Mouse (Mus musculus) stomach, embryonic 14.5 days (tissue): ENCODE data around the gene Litaf. TPM values are rescaled to one million over a fixed set of nuclear protein-coding genes. Genes with fewer than 3 reads are reported as not detected.

Experiments used
- ATAC-seq: fragments of 200-750 bp; cut with Nextera tagmentation; 2 replicates; pipeline ENCODE4 v1.8.0; 2017; ENCODE audit warnings: low read depth, moderate TSS enrichment; ENCODE audit not compliant: insufficient number of reproducible peaks, insufficient read depth, low FRiP score
- H3K27ac ChIP-seq: fragments of 300-500 bp; sonication (generic); 2 replicates; pipeline ENCODE4 v1.5.1; 2014; ENCODE audit warnings: mild to moderate bottlenecking, low read length, moderate library complexity, mixed read lengths
- H3K27me3 ChIP-seq: fragments of 300-500 bp; sonication (generic); 2 replicates; pipeline ENCODE4 v1.6.1; 2014; ENCODE audit warnings: low read length, control low read depth, mixed read lengths; ENCODE audit not compliant: control insufficient read depth, insufficient read depth
- H3K36me3 ChIP-seq: fragments of 300-500 bp; sonication (generic); 2 replicates; pipeline ENCODE4 v1.6.1; 2014; ENCODE audit warnings: mild to moderate bottlenecking, control low read depth, low read length, moderate library complexity, mixed read lengths; ENCODE audit not compliant: control insufficient read depth, insufficient read depth
- H3K4me1 ChIP-seq: fragments of 300-500 bp; sonication (generic); 2 replicates; pipeline ENCODE4 v1.6.1; 2014; ENCODE audit warnings: low read length, control low read depth, mixed read lengths; ENCODE audit not compliant: control insufficient read depth, insufficient read depth
- H3K4me2 ChIP-seq: fragments of 300-500 bp; sonication (generic); replicated peaks from 2 replicates; pipeline ENCODE4 v1.6.1; 2014; ENCODE audit warnings: low read depth, low read length, control low read depth
- H3K4me3 ChIP-seq: fragments of 300-500 bp; sonication (generic); 2 replicates; pipeline ENCODE4 v1.5.1; 2014; ENCODE audit warnings: low read depth, low read length, control low read depth
- H3K9ac ChIP-seq: fragments of 300-500 bp; sonication (generic); replicated peaks from 2 replicates; pipeline ENCODE4 v1.6.1; 2014; ENCODE audit warnings: low read depth, mild to moderate bottlenecking, control low read depth, low read length, moderate library complexity, mixed read lengths
- H3K9me3 ChIP-seq: fragments of 300-500 bp; sonication (generic); 2 replicates; pipeline ENCODE4 v1.6.1; 2016; ENCODE audit warnings: low read depth, low read length, control low read depth; ENCODE audit not compliant: control insufficient read depth
- WGBS: fragments of 180-500 bp; shearing (Covaris S2); extraction: QIAGEN DNeasy Blood & Tissue Kit; methylation state at CpG from one replicate; pipeline ENCODE4 v1.1.7; 2014; 5-methylcytosine and 5-hydroxymethylcytosine counted together
- polyA plus RNA-seq: library from polyadenylated mRNA; unstranded; fragments of >200 nt; fragmentation: Nextera tagmentation; extraction: Ambion mirVana; gene quantifications from 2 replicates; pipeline ENCODE4 v1.2.1, GENCODE M21; 2014

Litaf gene
- 105 and 107 TPM in 2 replicates for polyA plus RNA-seq

DNA sequence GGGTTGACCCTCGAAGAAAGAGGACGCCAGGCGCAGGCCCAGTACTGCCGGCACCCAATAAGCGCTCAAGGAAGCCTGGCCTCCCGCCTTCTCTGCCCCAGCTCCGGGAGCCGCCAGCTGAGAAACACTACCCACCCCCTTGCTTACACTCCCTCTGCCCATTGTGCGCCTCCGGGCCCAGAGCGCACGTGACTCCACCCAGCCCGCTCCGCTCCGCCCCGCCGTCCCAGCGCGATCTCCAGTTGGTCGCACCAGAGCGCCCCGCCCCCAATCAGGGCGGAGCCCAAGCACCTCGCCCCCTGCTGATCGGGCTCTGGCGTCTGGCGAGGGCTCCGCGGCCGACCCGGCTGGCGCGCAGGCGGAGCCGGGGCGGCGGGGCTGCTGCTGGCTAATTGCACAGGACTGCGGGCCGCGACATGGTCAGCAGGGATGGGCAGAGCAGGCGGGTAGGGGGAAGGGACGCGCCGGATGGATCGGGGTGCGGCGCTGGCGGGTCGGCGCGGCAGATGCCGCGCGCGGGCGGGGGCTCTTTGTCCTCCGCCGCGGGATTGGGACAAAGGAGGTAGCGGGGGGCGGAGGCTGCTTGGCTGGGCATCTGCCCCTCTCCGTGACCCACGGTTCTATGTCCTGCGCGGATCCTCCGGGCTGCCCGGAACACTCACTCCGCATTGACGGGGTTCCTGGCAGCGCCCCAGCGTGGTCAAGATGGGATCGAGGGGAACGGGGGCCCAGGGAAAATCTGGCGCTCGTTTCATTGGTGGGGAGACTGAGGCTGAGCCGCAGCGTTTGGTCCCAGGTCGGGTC is at the start of gene Litaf:
Gene Litaf (minus strand): TSS at position 129 of the 804 bp plus-strand sequence.
- H3K27me3 ChIP-seq = no peaks in the 10 kb centered on the region
- ATAC-seq = peak; percentile 97
- no peaks in the 10 kb centered on the region for H3K36me3 ChIP-seq
- no peaks in the 10 kb centered on the region for H3K9me3 ChIP-seq
- peak within 1 kb of the TSS; percentile 94 for H3K27ac ChIP-seq
- peak within 1 kb of the TSS; percentile 82 for H3K4me2 ChIP-seq
- peak within 1 kb of the TSS; percentile 91 for H3K4me3 ChIP-seq
- WGBS = under 1% methylated on average over 78 of the region's 78 CpGs
- H3K9ac ChIP-seq = peak within 1 kb of the TSS; percentile 89
- H3K4me1 ChIP-seq = peaks cover 45% of the 10 kb centered on the region

DNA sequence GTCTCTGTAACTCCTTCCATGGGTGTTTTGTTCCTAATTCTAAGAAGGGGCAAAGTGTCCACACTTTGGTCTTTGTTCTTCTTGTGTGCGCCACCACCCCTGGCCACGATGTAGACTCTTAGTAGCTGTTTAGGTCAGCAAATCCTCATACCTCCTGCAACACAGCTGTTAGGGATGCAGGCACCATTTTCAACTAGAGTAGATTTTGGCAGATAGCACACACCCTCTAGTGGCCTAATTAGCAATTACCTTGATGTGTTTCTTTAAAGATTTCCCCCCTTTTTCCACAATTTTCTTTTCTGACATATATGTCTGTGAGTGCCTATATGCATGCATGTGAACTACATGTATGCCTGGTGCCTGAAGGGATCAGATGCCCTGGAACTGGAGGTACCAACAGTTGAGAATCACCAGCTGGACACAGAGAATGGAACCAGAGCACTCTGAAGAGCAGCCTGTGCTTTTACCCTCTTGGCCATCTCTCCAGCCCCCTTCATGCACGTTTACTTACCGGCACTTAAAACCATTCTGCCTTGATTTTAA is 43.3 kb upstream of the Litaf start:
- Histone ChIP-seq H3K4me1 (no peaks in the 10 kb centered on the region), H3K36me3 (no peaks in the 10 kb centered on the region), H3K9me3 (no peaks in the 10 kb centered on the region), H3K4me3 (no peak overlapping the region), H3K9ac (no peak overlapping the region), H3K4me2 (no peak overlapping the region), H3K27ac (no peak overlapping the region), H3K27me3 (no peaks in the 10 kb centered on the region)
- no peak for ATAC-seq
- 61% methylated on average over 4 of the region's 4 CpGs for WGBS

DNA sequence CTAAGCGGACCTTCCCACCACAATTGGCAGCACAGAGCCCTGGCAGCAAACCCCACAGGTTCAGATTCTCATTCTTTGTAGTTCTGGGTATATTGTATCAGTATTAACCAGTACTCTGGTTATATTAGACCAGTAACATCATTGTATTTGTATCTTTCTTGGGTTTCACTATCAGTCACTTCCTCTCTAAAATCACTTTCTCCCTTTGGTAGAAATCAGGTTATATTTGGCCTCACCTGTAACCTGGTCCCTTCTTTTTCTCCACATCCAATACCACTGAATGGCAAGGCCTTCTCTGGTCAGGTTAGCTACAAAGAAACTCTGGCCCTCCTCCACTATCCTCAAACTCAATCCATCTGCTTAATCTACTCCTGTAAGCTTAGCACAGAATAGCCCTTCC is 38.9 kb upstream of the Litaf start:
- WGBS = 86% methylated on average over 1 of the region's 1 CpGs
- no peak overlapping the region for H3K27ac ChIP-seq
- no peak overlapping the region for H3K4me3 ChIP-seq
- no peak overlapping the region for H3K4me2 ChIP-seq
- H3K9me3 ChIP-seq = no peaks in the 10 kb centered on the region
- H3K27me3 ChIP-seq = no peaks in the 10 kb centered on the region
- no peak for ATAC-seq
- H3K9ac ChIP-seq = no peak overlapping the region
- no peaks in the 10 kb centered on the region for H3K4me1 ChIP-seq
- H3K36me3 ChIP-seq = no peaks in the 10 kb centered on the region; the same call in none of the 2 replicates

DNA sequence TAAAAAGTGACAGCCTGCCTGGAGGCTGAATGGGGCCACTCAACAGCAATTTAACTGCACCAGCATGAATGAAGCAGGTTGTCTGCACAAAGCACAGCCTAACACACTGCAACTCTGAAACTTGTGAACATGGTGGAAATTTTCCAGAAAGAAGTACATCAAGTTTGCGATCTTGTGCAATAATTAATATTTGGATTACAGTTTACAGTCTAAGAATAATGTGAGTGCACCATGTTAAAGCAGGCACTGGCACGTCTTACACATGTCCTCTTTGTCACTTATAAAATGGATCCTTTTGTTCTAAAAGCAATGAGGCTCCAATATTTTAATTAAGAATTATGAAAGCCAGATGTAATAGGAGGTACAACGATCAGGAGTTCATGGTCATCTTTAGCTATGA is 31.3 kb upstream of the Litaf start:
- Histone ChIP-seq H3K27me3 (no peaks in the 10 kb centered on the region), H3K4me1 (no peaks in the 10 kb centered on the region), H3K9ac (no peak overlapping the region), H3K9me3 (no peaks in the 10 kb centered on the region), H3K36me3 (no peaks in the 10 kb centered on the region; the same call in 1 of the 2 replicates), H3K4me2 (no peak overlapping the region), H3K4me3 (no peak overlapping the region), H3K27ac (no peak overlapping the region)
- no peak for ATAC-seq
- 92% methylated on average over 3 of the region's 3 CpGs for WGBS

DNA sequence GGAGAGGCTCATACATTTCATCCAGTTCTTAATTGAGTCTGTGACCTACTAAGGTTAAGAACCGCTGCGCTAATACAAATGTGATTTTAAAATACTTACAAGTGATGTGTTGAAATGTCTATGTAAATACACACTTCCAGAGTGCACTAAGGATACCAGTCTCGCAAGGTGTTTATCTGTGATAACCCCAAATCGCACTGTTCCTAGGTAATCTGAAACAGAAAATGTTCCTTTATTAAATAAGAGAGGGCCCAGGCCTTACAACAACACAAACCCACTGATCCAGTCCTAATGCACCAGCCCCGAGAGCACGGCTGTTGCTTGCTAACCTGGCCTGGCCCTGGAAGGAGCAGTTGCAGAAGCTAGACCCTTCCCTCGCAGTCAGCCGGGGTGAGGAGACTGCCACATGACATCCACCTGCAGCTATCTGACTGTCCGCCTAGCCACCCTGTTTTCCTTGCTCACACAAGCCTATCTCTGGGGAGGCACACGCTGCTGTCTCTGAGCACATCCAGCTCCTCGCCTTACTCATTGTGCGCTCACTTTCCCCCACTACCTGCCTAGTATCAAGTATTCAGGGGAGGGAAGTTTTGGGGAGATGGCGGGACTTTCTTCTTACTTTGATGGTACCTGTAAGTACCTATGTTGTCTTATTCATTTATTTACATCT is 27.9 kb upstream of the Litaf start:
- H3K4me2 ChIP-seq = no peak overlapping the region
- no peak overlapping the region for H3K4me3 ChIP-seq
- no peaks in the 10 kb centered on the region for H3K27me3 ChIP-seq
- H3K36me3 ChIP-seq = peaks cover 27% of the 10 kb centered on the region
- WGBS = 86% methylated on average over 13 of the region's 13 CpGs
- no peaks in the 10 kb centered on the region for H3K4me1 ChIP-seq
- no peak for ATAC-seq
- no peak overlapping the region for H3K9ac ChIP-seq
- no peak overlapping the region for H3K27ac ChIP-seq
- no peaks in the 10 kb centered on the region for H3K9me3 ChIP-seq

DNA sequence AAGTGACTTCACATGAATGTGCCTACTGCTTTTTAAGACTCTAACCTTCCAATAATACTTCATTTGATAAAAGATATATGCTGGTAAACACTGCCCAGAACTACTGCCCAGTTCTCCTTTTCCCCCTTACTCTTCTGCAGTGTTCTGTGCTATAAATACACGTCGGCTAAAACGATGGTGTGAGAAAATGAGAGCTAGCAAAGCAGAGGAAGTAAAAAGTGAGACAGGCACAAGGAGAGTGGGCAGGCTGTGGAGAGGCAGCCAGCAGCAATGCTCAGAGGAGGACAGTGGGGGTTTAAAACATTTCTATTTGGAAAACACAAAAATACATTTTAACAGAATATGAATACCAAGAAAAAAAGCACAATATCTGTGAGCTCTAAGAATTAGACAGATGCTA is 26.6 kb upstream of the Litaf start:
- WGBS = 76% methylated on average over 3 of the region's 3 CpGs
- Histone ChIP-seq H3K9ac (no peak overlapping the region), H3K27ac (no peak overlapping the region), H3K27me3 (no peaks in the 10 kb centered on the region), H3K4me2 (no peak overlapping the region), H3K9me3 (no peaks in the 10 kb centered on the region), H3K4me1 (no peaks in the 10 kb centered on the region), H3K36me3 (peaks cover 36% of the 10 kb centered on the region), H3K4me3 (no peak overlapping the region)
- no peak for ATAC-seq

DNA sequence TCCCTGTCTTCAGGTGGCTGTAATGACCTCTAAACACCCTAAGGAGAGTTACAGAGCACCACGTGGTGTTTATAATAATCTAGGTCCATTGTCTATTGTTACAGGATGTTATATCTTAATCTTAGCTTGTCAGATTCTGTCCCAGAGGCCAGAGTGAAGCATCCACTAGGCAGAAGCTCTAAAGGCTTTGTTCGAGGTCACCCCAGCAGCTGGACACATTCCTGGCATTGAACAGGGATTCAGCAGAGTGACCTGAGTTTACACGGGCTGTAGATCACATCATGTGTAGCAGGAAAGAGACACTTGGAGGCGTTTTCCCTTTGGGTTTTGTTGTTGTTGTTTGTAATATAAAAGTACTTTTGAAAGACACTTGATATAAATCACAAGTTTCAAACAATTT is 26.1 kb upstream of the Litaf start:
- Histone ChIP-seq H3K9ac (no peak overlapping the region), H3K36me3 (peaks cover 40% of the 10 kb centered on the region), H3K4me1 (no peaks in the 10 kb centered on the region), H3K4me2 (no peak overlapping the region), H3K9me3 (no peaks in the 10 kb centered on the region), H3K27ac (no peak overlapping the region), H3K27me3 (no peaks in the 10 kb centered on the region), H3K4me3 (no peak overlapping the region)
- ATAC-seq = no peak
- 73% methylated on average over 4 of the region's 4 CpGs for WGBS

DNA sequence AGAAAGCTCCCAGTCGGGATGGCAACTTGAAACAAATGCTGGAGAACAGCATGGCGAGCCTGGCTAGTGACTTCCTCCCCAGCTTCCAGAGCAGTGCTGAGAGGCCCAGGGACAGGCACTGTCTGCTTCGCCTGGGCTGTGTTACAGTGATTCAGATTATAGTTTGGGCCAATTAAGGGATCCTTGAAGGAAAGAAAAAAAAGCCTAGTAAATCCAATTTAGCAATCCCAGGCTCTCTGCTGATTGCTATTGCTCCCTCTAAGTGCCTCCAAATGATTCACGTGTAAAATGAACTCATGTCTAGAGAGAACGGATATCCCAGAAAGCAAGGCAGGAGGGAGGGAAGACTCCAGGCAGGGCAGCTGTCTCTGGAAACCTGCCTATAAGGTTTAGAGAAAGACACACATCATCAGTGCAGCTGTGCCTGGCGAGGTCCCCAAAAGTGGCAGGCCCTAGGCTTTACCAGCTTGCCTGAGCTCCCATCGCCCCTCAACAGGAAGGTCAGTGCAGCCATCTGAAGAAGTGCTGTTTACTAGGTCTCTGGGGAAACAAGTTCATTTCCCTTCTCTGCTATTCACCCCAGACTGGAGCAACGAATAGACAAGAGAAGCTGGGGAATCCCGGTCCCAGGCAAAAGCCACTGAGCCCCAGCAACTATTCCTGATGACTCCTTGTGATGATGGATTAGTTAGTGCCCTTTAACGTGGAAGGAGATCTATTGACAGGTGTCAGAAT is 25.0 kb upstream of the Litaf start:
- 82% methylated on average over 10 of the region's 10 CpGs for WGBS
- H3K9ac ChIP-seq = no peak overlapping the region
- no peak for ATAC-seq
- no peak overlapping the region for H3K4me3 ChIP-seq
- no peaks in the 10 kb centered on the region for H3K4me1 ChIP-seq
- peaks cover 44% of the 10 kb centered on the region for H3K36me3 ChIP-seq
- H3K4me2 ChIP-seq = no peak overlapping the region
- no peaks in the 10 kb centered on the region for H3K27me3 ChIP-seq
- H3K27ac ChIP-seq = no peak overlapping the region
- no peaks in the 10 kb centered on the region for H3K9me3 ChIP-seq
